Mouse (Mus musculus) CH12.LX (cell line): ENCODE results near the gene C1qtnf1. TPM values are rescaled to one million over a fixed set of nuclear protein-coding genes. Genes with fewer than 3 reads are reported as not detected.

Source experiments
- DNase-seq: peaks from one replicate; pipeline ENCODE4 v3.0.0-alpha.2; 2013; ENCODE audit errors: extremely low read depth
- H3K27ac ChIP-seq: 2 replicates; pipeline ENCODE4 v1.5.1; 2012; ENCODE audit warnings: low read depth, mild to moderate bottlenecking, control low read depth, moderate library complexity; ENCODE audit not compliant: insufficient read depth
- H3K27me3 ChIP-seq: replicated peaks from 2 replicates; pipeline ENCODE3; 2012; ENCODE audit warnings: inconsistent platforms
- H3K36me3 ChIP-seq, 2 experiments: replicated peaks in 1 of 2; 2 replicates each; pipeline versions ENCODE3 to v1.6.1; 2012; ENCODE audit warnings: inconsistent platforms in 1 of 2, low read length in 1 of 2, mild to moderate bottlenecking in 1 of 2, mixed read lengths in 1 of 2, moderate library complexity in 1 of 2; ENCODE audit not compliant: control insufficient read depth in 1 of 2, insufficient read depth in 1 of 2
- H3K4me1 ChIP-seq, 2 experiments: 2 replicates each; pipeline ENCODE4 v1.6.1; 2012; ENCODE audit warnings: inconsistent platforms in 1 of 2, moderate library complexity in 1 of 2; ENCODE audit not compliant: insufficient read depth in 2 of 2, control insufficient read depth in 1 of 2
- H3K4me2 ChIP-seq: 2 replicates; pipeline ENCODE4 v1.6.1; 2012; ENCODE audit warnings: low read depth, mild to moderate bottlenecking, control low read depth; ENCODE audit not compliant: poor library complexity, insufficient read depth, severe bottlenecking
- H3K4me3 ChIP-seq, 3 experiments: fragments of 150-350 bp in 1 of 3; sonication (generic) in 1 of 3; replicated peaks in 1 of 3; 2 replicates each; pipeline versions ENCODE3 to v1.5.1; 2011 to 2012; ENCODE audit warnings: low read depth in 2 of 3, low read length in 2 of 3, mild to moderate bottlenecking in 2 of 3, moderate library complexity in 2 of 3, control low read depth in 1 of 3, improper control_type of control experiment in 1 of 3, inconsistent platforms in 1 of 3, mixed read lengths in 1 of 3; ENCODE audit not compliant: poor library complexity in 1 of 3
- H3K79me2 ChIP-seq: replicated peaks from 2 replicates; pipeline ENCODE4 v1.6.1; 2012; ENCODE audit warnings: mild to moderate bottlenecking, moderate library complexity; ENCODE audit not compliant: control insufficient read depth, poor library complexity, insufficient read depth, severe bottlenecking; ENCODE audit errors: extremely low read depth
- H3K9ac ChIP-seq: 2 replicates; pipeline ENCODE4 v1.6.1; 2012; ENCODE audit warnings: low read depth, mild to moderate bottlenecking, control low read depth, moderate library complexity; ENCODE audit not compliant: insufficient read depth
- H3K9me3 ChIP-seq: replicated peaks from 2 replicates; pipeline ENCODE3; 2012; ENCODE audit warnings: low read length, inconsistent platforms, mixed read lengths
- BHLHE40 ChIP-seq: IDR thresholded peaks from 2 replicates; pipeline ENCODE4 v1.6.1; 2011; ENCODE audit warnings: mild to moderate bottlenecking, low read depth, low read length, improper control_type of control experiment
- CHD1 ChIP-seq: IDR thresholded peaks from 2 replicates; pipeline ENCODE4 v1.6.1; 2012; ENCODE audit warnings: low read depth, low read length, improper control_type of control experiment, inconsistent platforms
- CHD2 ChIP-seq: IDR thresholded peaks from 2 replicates; pipeline ENCODE4 v1.6.1; 2011; ENCODE audit warnings: low read length, improper control_type of control experiment
- CTCF ChIP-seq, 2 experiments: IDR thresholded peaks in 1 of 2; conservative IDR thresholded peaks in 1 of 2; 2 replicates each; pipeline ENCODE4 v1.5.1; 2011 to 2012; ENCODE audit warnings: low read depth in 2 of 2, low read length in 2 of 2, improper control_type of control experiment in 1 of 2, inconsistent platforms in 1 of 2, mild to moderate bottlenecking in 1 of 2, moderate library complexity in 1 of 2
- E2F4 ChIP-seq: IDR thresholded peaks from 2 replicates; pipeline ENCODE4 v1.6.1; 2011; ENCODE audit warnings: low read depth, low read length, improper control_type of control experiment; ENCODE audit not compliant: insufficient replicate concordance
- ELF1 ChIP-seq: IDR thresholded peaks from 2 replicates; pipeline ENCODE4 v1.6.1; 2014; ENCODE audit warnings: low read depth, mild to moderate bottlenecking, inconsistent platforms, low read length, improper control_type of control experiment
- EP300 ChIP-seq: IDR thresholded peaks from 2 replicates; pipeline ENCODE4 v1.6.1; 2011; ENCODE audit warnings: low read length, improper control_type of control experiment
- ETS1 ChIP-seq: conservative IDR thresholded peaks from 2 replicates; pipeline ENCODE4 v1.6.1; 2012; ENCODE audit warnings: low read depth, mild to moderate bottlenecking, inconsistent platforms, low read length, improper control_type of control experiment, moderate library complexity
- GABPA ChIP-seq: IDR thresholded peaks from 2 replicates; pipeline ENCODE4 v1.6.1; 2012; ENCODE audit warnings: low read depth, low read length, improper control_type of control experiment, inconsistent platforms; ENCODE audit not compliant: insufficient replicate concordance
- HCFC1 ChIP-seq: IDR thresholded peaks from 2 replicates; pipeline ENCODE4 v1.6.1; 2012; ENCODE audit warnings: low read depth, mild to moderate bottlenecking, inconsistent platforms, low read length, improper control_type of control experiment
- IRF4 ChIP-seq: IDR thresholded peaks from 2 replicates; pipeline ENCODE4 v1.6.1; 2014; ENCODE audit warnings: low read depth, mild to moderate bottlenecking, inconsistent platforms, low read length, improper control_type of control experiment
- JUND ChIP-seq: conservative IDR thresholded peaks from 2 replicates; pipeline ENCODE4 v1.6.1; 2011; ENCODE audit warnings: low read depth, low read length, improper control_type of control experiment
- KAT2A ChIP-seq: IDR thresholded peaks from 2 replicates; pipeline ENCODE4 v1.6.1; 2012; ENCODE audit warnings: low read length, improper control_type of control experiment, inconsistent platforms; ENCODE audit not compliant: insufficient replicate concordance
- MAFK ChIP-seq: IDR thresholded peaks from 2 replicates; pipeline ENCODE4 v1.6.1; 2011; ENCODE audit warnings: low read length, improper control_type of control experiment; ENCODE audit not compliant: insufficient replicate concordance
- MAX ChIP-seq: IDR thresholded peaks from 2 replicates; pipeline ENCODE4 v1.6.1; 2011; ENCODE audit warnings: low read length, improper control_type of control experiment
- MAZ ChIP-seq: IDR thresholded peaks from 2 replicates; pipeline ENCODE4 v1.6.1; 2012; ENCODE audit warnings: low read depth, mild to moderate bottlenecking, inconsistent platforms, low read length, improper control_type of control experiment, moderate library complexity
- MEF2A ChIP-seq: IDR thresholded peaks from 2 replicates; pipeline ENCODE4 v1.6.1; 2014; ENCODE audit warnings: low read depth, mild to moderate bottlenecking, inconsistent platforms, low read length, improper control_type of control experiment, borderline replicate concordance
- MXI1 ChIP-seq: IDR thresholded peaks from 2 replicates; pipeline ENCODE4 v1.6.1; 2011; ENCODE audit warnings: mild to moderate bottlenecking, low read depth, low read length, improper control_type of control experiment
- MYC ChIP-seq: IDR thresholded peaks from 2 replicates; pipeline ENCODE4 v1.6.1; 2011; ENCODE audit warnings: low read depth, mild to moderate bottlenecking, improper control_type of control experiment, low read length
- NELFE ChIP-seq: IDR thresholded peaks from 2 replicates; pipeline ENCODE4 v1.6.1; 2011; ENCODE audit warnings: low read depth, low read length, improper control_type of control experiment
- NRF1 ChIP-seq: IDR thresholded peaks from 2 replicates; pipeline ENCODE4 v1.6.1; 2014; ENCODE audit warnings: low read depth, mild to moderate bottlenecking, inconsistent platforms, low read length, improper control_type of control experiment, moderate library complexity
- PAX5 ChIP-seq: IDR thresholded peaks from 2 replicates; pipeline ENCODE4 v1.6.1; 2012; ENCODE audit warnings: low read length, inconsistent platforms, mixed read lengths
- POLR2A ChIP-seq: IDR thresholded peaks from 2 replicates; pipeline ENCODE4 v1.6.1; 2011; ENCODE audit warnings: low read depth, mild to moderate bottlenecking, improper control_type of control experiment, low read length
- POLR2AphosphoS2 ChIP-seq: IDR thresholded peaks from 2 replicates; pipeline ENCODE4 v1.6.1; 2011; ENCODE audit warnings: low read depth, low read length, improper control_type of control experiment
- RAD21 ChIP-seq: IDR thresholded peaks from 2 replicates; pipeline ENCODE4 v1.6.1; 2011; ENCODE audit warnings: low read depth, mild to moderate bottlenecking, low read length, improper control_type of control experiment, moderate library complexity
- RCOR1 ChIP-seq: conservative IDR thresholded peaks from 2 replicates; pipeline ENCODE4 v1.6.1; 2012; ENCODE audit warnings: low read depth, mild to moderate bottlenecking, inconsistent platforms, low read length, improper control_type of control experiment
- SIN3A ChIP-seq: IDR thresholded peaks from 2 replicates; pipeline ENCODE4 v1.6.1; 2012; ENCODE audit warnings: low read length, improper control_type of control experiment, inconsistent platforms
- SMC3 ChIP-seq: IDR thresholded peaks from 2 replicates; pipeline ENCODE4 v1.6.1; 2011; ENCODE audit warnings: low read depth, low read length, improper control_type of control experiment
- TBP ChIP-seq: conservative IDR thresholded peaks from 2 replicates; pipeline ENCODE4 v1.6.1; 2011; ENCODE audit warnings: low read depth, low read length, improper control_type of control experiment
- TCF12 ChIP-seq: IDR thresholded peaks from 2 replicates; pipeline ENCODE4 v1.6.1; 2014; ENCODE audit warnings: low read depth, mild to moderate bottlenecking, inconsistent platforms, low read length, improper control_type of control experiment
- UBTF ChIP-seq: IDR thresholded peaks from 2 replicates; pipeline ENCODE4 v1.6.1; 2012; ENCODE audit warnings: low read depth, mild to moderate bottlenecking, inconsistent platforms, low read length, improper control_type of control experiment, moderate library complexity
- USF1 ChIP-seq: IDR thresholded peaks from 2 replicates; pipeline ENCODE4 v1.6.1; 2014; ENCODE audit warnings: low read depth, mild to moderate bottlenecking, inconsistent platforms, low read length, improper control_type of control experiment
- USF2 ChIP-seq: conservative IDR thresholded peaks from 2 replicates; pipeline ENCODE4 v1.6.1; 2011; ENCODE audit warnings: low read depth, low read length, improper control_type of control experiment
- ZC3H11A ChIP-seq: IDR thresholded peaks from 2 replicates; pipeline ENCODE4 v1.6.1; 2012; ENCODE audit warnings: low read depth, mild to moderate bottlenecking, inconsistent platforms, low read length, improper control_type of control experiment
- ZKSCAN1 ChIP-seq: IDR thresholded peaks from 2 replicates; pipeline ENCODE4 v1.6.1; 2012; ENCODE audit warnings: low read depth, inconsistent platforms, low read length, improper control_type of control experiment, borderline replicate concordance
- ZMIZ1 ChIP-seq: IDR thresholded peaks from 2 replicates; pipeline ENCODE4 v1.6.1; 2012; ENCODE audit warnings: low read depth, mild to moderate bottlenecking, inconsistent platforms, low read length, improper control_type of control experiment
- ZNF384 ChIP-seq: IDR thresholded peaks from 2 replicates; pipeline ENCODE4 v1.6.1; 2012; ENCODE audit warnings: low read depth, low read length, improper control_type of control experiment, inconsistent platforms
- dilution Hi-C: fragments of 300-500 bp; cut with MboI; formaldehyde crosslinking; loops from 2 replicates; pipeline ENCODE4 v1.14.3; 2020; ENCODE audit warnings: low sequenced_read_pairs; ENCODE audit not compliant: extremely low pct_unique_long_range_greater_than_20kb, extremely low pct_ligation_motif_present
- in situ Hi-C: fragments of 300-500 bp; cut with MboI; formaldehyde crosslinking; loops from 3 replicates; pipeline ENCODE4 v1.14.3; 2019; ENCODE audit warnings: low sequenced_read_pairs, low pct_ligation_motif_present, low pct_unique_long_range_greater_than_20kb, mixed read lengths
- polyA plus RNA-seq: library from polyadenylated mRNA; unstranded; fragments of >175 nt; gene quantifications from 2 replicates; pipeline ENCODE4 v1.2.1, GENCODE M21; 2012; ENCODE audit warnings: low read depth; ENCODE audit not compliant: insufficient read length
- total RNA-seq, 2 experiments: library from RNA; depleted of rRNA; stranded (reverse); fragments of 300-350 nt in 1 of 2; fragments of >200 nt in 1 of 2; gene quantifications; 2 replicates each; pipeline ENCODE4 v1.2.3; 2012 to 2014

Gene C1qtnf1
- total and polyA plus RNA-seq, 3 experiments, result 0.13 to 0.19 TPM; not detected in 1

DNA sequence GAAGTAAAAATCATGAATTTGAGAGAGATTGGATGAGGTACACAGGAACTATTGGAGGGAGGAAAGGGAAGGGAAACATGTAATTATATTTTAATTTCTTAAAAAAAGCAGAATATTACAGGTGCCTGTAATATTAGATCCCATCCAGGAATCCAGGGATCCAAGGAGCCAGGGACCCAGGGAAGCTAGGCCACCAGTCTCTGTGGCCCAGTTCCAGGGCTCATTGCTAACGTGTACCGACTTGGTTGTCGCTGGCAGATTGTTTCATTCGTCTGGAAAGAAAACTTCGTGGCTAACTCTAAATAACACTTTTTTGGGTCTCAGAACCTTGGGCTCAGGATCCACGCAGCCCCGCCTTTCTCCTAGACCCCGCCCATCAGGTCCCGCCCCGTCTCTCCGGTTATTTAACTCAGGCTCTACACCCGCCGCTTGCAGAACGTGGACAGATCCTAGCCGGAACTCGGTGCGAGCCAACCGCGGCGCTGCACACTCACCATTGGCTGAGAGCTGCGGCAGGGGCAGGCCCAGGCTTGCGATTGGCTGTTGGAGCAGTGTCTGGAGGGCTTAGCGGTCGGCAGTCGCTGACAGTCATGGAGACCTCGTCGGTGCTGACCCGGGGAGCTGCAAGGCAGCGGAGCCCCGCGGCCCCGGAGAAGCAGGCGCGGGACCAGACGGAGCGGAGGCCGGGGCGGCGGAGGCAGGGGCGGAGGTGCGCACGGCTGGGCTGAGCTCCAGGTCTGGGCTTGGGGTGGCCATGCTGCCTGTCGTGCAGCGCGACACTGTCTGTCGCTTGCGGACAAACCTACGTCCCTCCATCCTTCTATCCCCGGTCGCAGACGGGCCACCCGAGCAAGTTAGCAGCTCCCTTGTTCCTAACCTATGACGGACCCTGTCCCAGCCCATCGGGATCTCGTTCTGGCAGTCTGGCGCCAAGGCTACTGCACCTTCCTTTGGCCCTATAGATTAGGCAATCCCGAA is 48.7 kb downstream of the C1qtnf1 start, which contains the start of gene Engase:
Engase (plus strand) TSS at position 434 of the 978 bp plus-strand sequence.
- peaks cover 8 to 22% of the 10 kb centered on the region in 2 experiments for H3K36me3 ChIP-seq
- dilution Hi-C loops, result no loop called here
- H3K79me2 ChIP-seq, result no peaks in the 10 kb centered on the region
- DNase-seq, result peak; percentile 97
- H3K4me3 ChIP-seq, result peak within 1 kb of the TSS; percentile 70 to 93 (median 83)
- no peaks in the 10 kb centered on the region for H3K9me3 ChIP-seq
- H3K9ac ChIP-seq, result peak within 1 kb of the TSS; percentile 80
- peak; percentile 42; the same call in 1 of the 2 replicates for TF ChIP-seq MAZ
- peak; percentile 85 for TF ChIP-seq NELFE
- TF ChIP-seq SMC3, result no peak
- TF ChIP-seq ZMIZ1, result peak; percentile 84
- TF ChIP-seq E2F4, result no peak
- no peak for TF ChIP-seq GABPA
- TF ChIP-seq ELF1, result peak; percentile 91
- TF ChIP-seq HCFC1, result peak; percentile 68
- no peak; the same call in 1 of the 2 replicates for TF ChIP-seq MEF2A
- no peak for TF ChIP-seq ETS1
- no peak for TF ChIP-seq ZKSCAN1
- TF ChIP-seq RAD21, result no peak
- peak; percentile 83; the same call in 1 of the 2 replicates for TF ChIP-seq UBTF
- peak; percentile 51; the same call in 1 of the 2 replicates for TF ChIP-seq IRF4
- TF ChIP-seq SIN3A, result peak; percentile 79
- peak; percentile 80 for TF ChIP-seq MXI1
- peak; percentile 86; the same call in 1 of the 2 replicates for TF ChIP-seq MAX
- TF ChIP-seq CHD2, result peak; percentile 85
- no peak for TF ChIP-seq CTCF (conservative IDR thresholded peaks at IDR 0.05 in 1 of 2, IDR thresholded peaks at IDR 0.05 in 1 of 2; ENCODE audit: low read depth in 2 of 2, low read length in 2 of 2)
- peak; percentile 44; the same call in 1 of the 2 replicates for TF ChIP-seq KAT2A
- TF ChIP-seq JUND, result no peak
- TF ChIP-seq TCF12, result peak; percentile 82
- TF ChIP-seq NRF1, result peak; percentile 57
- 0 out of 2 replicates have a peak, but pooled peaks have one; percentile 23 for TF ChIP-seq USF1
- TF ChIP-seq MYC, result peak; percentile 57; the same call in 1 of the 2 replicates
- TF ChIP-seq BHLHE40, result no peak
- peak; percentile 48; the same call in 1 of the 2 replicates for TF ChIP-seq POLR2AphosphoS2
- peak; percentile 90 for TF ChIP-seq POLR2A
- no peak for TF ChIP-seq RCOR1
- peak; percentile 58; the same call in 1 of the 2 replicates for TF ChIP-seq CHD1
- no peak for TF ChIP-seq PAX5
- TF ChIP-seq EP300, result no peak
- TF ChIP-seq ZC3H11A, result no peak
- no peak for TF ChIP-seq USF2
- TF ChIP-seq TBP, result peak; percentile 70; the same call in 1 of the 2 replicates
- no peak for TF ChIP-seq ZNF384
- no peak for TF ChIP-seq MAFK
- TF ChIP-seq, all 38 proteins: peak for 20
- Histone ChIP-seq H3K4me2 (peak within 1 kb of the TSS; percentile 86), H3K27me3 (peaks cover 41% of the 10 kb centered on the region), H3K4me1 (peaks cover 0 to 11% of the 10 kb centered on the region in 2 experiments; a peak in 2 of 4 replicates), H3K27ac (no peak within 1 kb of the TSS)
- in situ Hi-C loops, result no loop called here
